Mouse (Mus musculus): ENCODE data around the gene Kat6b.

Kat6b gene

GRCm38 (mm10) chr14:21481231-21481630 is at the start of gene Kat6b:
Gene Kat6b (plus strand): TSS chr14:21481434.
- no peak for DNase-seq

- no peak for DNase-seq
Observed at GRCm38 (mm10) chr14:21433415-21433814, 47.8 kb upstream of the Kat6b start.

GRCm38 (mm10) chr14:21433995-21434394 is 47.2 kb upstream of the Kat6b start:
- DNase-seq: no peak

- DNase-seq: no peak
Observed at GRCm38 (mm10) chr14:21434686-21435085, 46.5 kb upstream of the Kat6b start.

- DNase-seq: no peak
Observed at GRCm38 (mm10) chr14:21439785-21440184, 41.4 kb upstream of the Kat6b start.

- DNase-seq: no peak
Observed at GRCm38 (mm10) chr14:21440526-21440925, 40.7 kb upstream of the Kat6b start.

- DNase-seq: peak; percentile 8 to 15
Observed at GRCm38 (mm10) chr14:21441772-21442533, 39.3 kb upstream of the Kat6b start.

GRCm38 (mm10) chr14:21452581-21452980 is 28.7 kb upstream of the Kat6b start:
- no peak for DNase-seq

- no peak for DNase-seq
Observed at GRCm38 (mm10) chr14:21453896-21454295, 27.3 kb upstream of the Kat6b start.

GRCm38 (mm10) chr14:21455654-21456350 is 25.4 kb upstream of the Kat6b start:
- DNase-seq: no peak

GRCm38 (mm10) chr14:21456526-21456925 is 24.7 kb upstream of the Kat6b start:
- no peak for DNase-seq

GRCm38 (mm10) chr14:21457876-21458275 is 23.4 kb upstream of the Kat6b start:
- no peak for DNase-seq

GRCm38 (mm10) chr14:21458696-21459095 is 22.5 kb upstream of the Kat6b start:
- DNase-seq: no peak

- no peak for DNase-seq
Observed at GRCm38 (mm10) chr14:21459163-21459562, 22.1 kb upstream of the Kat6b start.

- no peak for DNase-seq
Observed at GRCm38 (mm10) chr14:21462398-21462797, 18.8 kb upstream of the Kat6b start.

- no peak for DNase-seq
Observed at GRCm38 (mm10) chr14:21463117-21463712, 18.0 kb upstream of the Kat6b start.

- DNase-seq: no peak
Observed at GRCm38 (mm10) chr14:21470386-21470785, 10.8 kb upstream of the Kat6b start.

- no peak for DNase-seq
Observed at GRCm38 (mm10) chr14:21471975-21472374, 9.3 kb upstream of the Kat6b start.

- DNase-seq: peak in 1 of 2 experiments; percentile 9
Observed at GRCm38 (mm10) chr14:21474593-21475132, 6.6 kb upstream of the Kat6b start.

GRCm38 (mm10) chr14:21477181-21477580 is 4.1 kb upstream of the Kat6b start:
- DNase-seq: peak; percentile 33 to 49

- no peak for DNase-seq
Observed at GRCm38 (mm10) chr14:21479566-21479965, 1.7 kb upstream of the Kat6b start.

- DNase-seq: no peak
Observed at GRCm38 (mm10) chr14:21480191-21480590, 1.0 kb upstream of the Kat6b start.

- DNase-seq: no peak
Observed at GRCm38 (mm10) chr14:21484199-21484598, 3.0 kb downstream of the Kat6b start.

- DNase-seq: no peak
Observed at GRCm38 (mm10) chr14:21484693-21485092, 3.5 kb downstream of the Kat6b start.

Measured in kidney, adult 8-10 months (tissue).